Mouse (Mus musculus): ENCODE measurements around the gene Uimc1. TPM values are rescaled to one million over a fixed set of nuclear protein-coding genes. Genes with fewer than 3 reads are reported as not detected.

Gene Uimc1
- polyA plus RNA-seq, 1 experiment from 2014 or later, result 24.9 TPM

- no peak overlapping the region for H3K4me3 ChIP-seq (ENCODE audit: low read length)
- no peak overlapping the region for H3K9ac ChIP-seq (replicated peaks; ENCODE audit: low read length)
- H3K4me1 ChIP-seq (ENCODE audit: insufficient read depth, low read length), result peaks cover 6% of the 10 kb centered on the region; the same call in 1 of the 2 replicates
- ATAC-seq (ENCODE audit: low FRiP score, low TSS enrichment), result no peak
- no peaks in the 10 kb centered on the region for H3K36me3 ChIP-seq (ENCODE audit: insufficient read depth, low read length)
- no peak overlapping the region for H3K27ac ChIP-seq (ENCODE audit: low read length)
- no peaks in the 10 kb centered on the region for H3K27me3 ChIP-seq (ENCODE audit: insufficient read depth, low read length)
- H3K9me3 ChIP-seq (ENCODE audit: low read length), result no peaks in the 10 kb centered on the region
- H3K4me2 ChIP-seq (replicated peaks; ENCODE audit: low read depth, low read length), result no peak overlapping the region
- WGBS, result 33% methylated on average over 7 of the region's 7 CpGs
Measured at GRCm38 (mm10) chr13:55069719-55070118, 30.4 kb downstream of the Uimc1 start.

GRCm38 (mm10) chr13:55063276-55063675 lies 36.8 kb downstream of the Uimc1 start:
- H3K4me1 ChIP-seq (ENCODE audit: insufficient read depth, low read length), result peaks cover 17% of the 10 kb centered on the region; the same call in 1 of the 2 replicates
- H3K27ac ChIP-seq (ENCODE audit: low read length), result no peak overlapping the region
- H3K9me3 ChIP-seq (ENCODE audit: low read length), result no peaks in the 10 kb centered on the region
- peaks cover 2% of the 10 kb centered on the region; the same call in 1 of the 2 replicates for H3K36me3 ChIP-seq (ENCODE audit: insufficient read depth, low read length)
- H3K4me3 ChIP-seq (ENCODE audit: low read length), result no peak overlapping the region
- H3K27me3 ChIP-seq (ENCODE audit: insufficient read depth, low read length), result no peaks in the 10 kb centered on the region
- H3K9ac ChIP-seq (replicated peaks; ENCODE audit: low read length), result no peak overlapping the region
- 68% methylated on average over 2 of the region's 2 CpGs for WGBS
- no peak for ATAC-seq (ENCODE audit: low FRiP score, low TSS enrichment)
- H3K4me2 ChIP-seq (replicated peaks; ENCODE audit: low read depth, low read length), result no peak overlapping the region

GRCm38 (mm10) chr13:55058042-55058441 lies 42.1 kb downstream of the Uimc1 start:
- no peak overlapping the region for H3K4me3 ChIP-seq (ENCODE audit: low read length)

GRCm38 (mm10) chr13:55047706-55048105 lies 52.4 kb downstream of the Uimc1 start:
- no peaks in the 10 kb centered on the region for H3K4me1 ChIP-seq (ENCODE audit: insufficient read depth, low read length)
- H3K9ac ChIP-seq (replicated peaks; ENCODE audit: low read length), result no peak overlapping the region
- no peak overlapping the region for H3K4me2 ChIP-seq (replicated peaks; ENCODE audit: low read depth, low read length)
- no peaks in the 10 kb centered on the region for H3K36me3 ChIP-seq (ENCODE audit: insufficient read depth, low read length)
- 79% methylated on average over 3 of the region's 3 CpGs for WGBS
- no peaks in the 10 kb centered on the region for H3K27me3 ChIP-seq (ENCODE audit: insufficient read depth, low read length)
- no peak overlapping the region for H3K4me3 ChIP-seq (ENCODE audit: low read length)
- H3K27ac ChIP-seq (ENCODE audit: low read length), result no peak overlapping the region
- no peaks in the 10 kb centered on the region for H3K9me3 ChIP-seq (ENCODE audit: low read length)
- ATAC-seq (ENCODE audit: low FRiP score, low TSS enrichment), result no peak

More at GRCm38 (mm10) chr13:55058042-55058441, 42.1 kb downstream of the Uimc1 start:
- H3K36me3 ChIP-seq (ENCODE audit: insufficient read depth, low read length), result peaks cover 11% of the 10 kb centered on the region
- no peaks in the 10 kb centered on the region for H3K27me3 ChIP-seq (ENCODE audit: insufficient read depth, low read length)
- peaks cover 9% of the 10 kb centered on the region; the same call in 1 of the 2 replicates for H3K4me1 ChIP-seq (ENCODE audit: insufficient read depth, low read length)
- no peak for ATAC-seq (ENCODE audit: low FRiP score, low TSS enrichment)
- no peak overlapping the region for H3K4me2 ChIP-seq (replicated peaks; ENCODE audit: low read depth, low read length)
- no peaks in the 10 kb centered on the region for H3K9me3 ChIP-seq (ENCODE audit: low read length)
- no peak overlapping the region for H3K9ac ChIP-seq (replicated peaks; ENCODE audit: low read length)
- 95% methylated on average over 2 of the region's 2 CpGs for WGBS
- H3K27ac ChIP-seq (ENCODE audit: low read length), result no peak overlapping the region

GRCm38 (mm10) chr13:55040016-55040415 lies 60.1 kb downstream of the Uimc1 start:
- Histone ChIP-seq H3K27ac (ENCODE audit: low read length) (no peak overlapping the region), H3K27me3 (ENCODE audit: insufficient read depth, low read length) (no peaks in the 10 kb centered on the region), H3K9me3 (ENCODE audit: low read length) (no peaks in the 10 kb centered on the region), H3K4me3 (ENCODE audit: low read length) (no peak overlapping the region), H3K9ac (replicated peaks; ENCODE audit: low read length) (no peak overlapping the region), H3K4me2 (replicated peaks; ENCODE audit: low read depth, low read length) (no peak overlapping the region), H3K36me3 (ENCODE audit: insufficient read depth, low read length) (peaks cover 6% of the 10 kb centered on the region; the same call in 1 of the 2 replicates), H3K4me1 (ENCODE audit: insufficient read depth, low read length) (no peaks in the 10 kb centered on the region)
- no peak for ATAC-seq (ENCODE audit: low FRiP score, low TSS enrichment)
- WGBS, result 96% methylated on average over 2 of the region's 2 CpGs

GRCm38 (mm10) chr13:55024215-55024614 lies 75.9 kb downstream of the Uimc1 start:
- no peak for ATAC-seq (ENCODE audit: low FRiP score, low TSS enrichment)

GRCm38 (mm10) chr13:55022715-55023114 lies 77.4 kb downstream of the Uimc1 start:
- no peak for ATAC-seq (ENCODE audit: low FRiP score, low TSS enrichment)
- peaks cover 8% of the 10 kb centered on the region for H3K36me3 ChIP-seq (ENCODE audit: insufficient read depth, low read length)
- 72% methylated on average over 9 of the region's 9 CpGs for WGBS
- no peak overlapping the region for H3K9ac ChIP-seq (replicated peaks; ENCODE audit: low read length)
- H3K9me3 ChIP-seq (ENCODE audit: low read length), result no peaks in the 10 kb centered on the region
- H3K4me2 ChIP-seq (replicated peaks; ENCODE audit: low read depth, low read length), result no peak overlapping the region
- H3K4me3 ChIP-seq (ENCODE audit: low read length), result no peak overlapping the region
- H3K27me3 ChIP-seq (ENCODE audit: insufficient read depth, low read length), result no peaks in the 10 kb centered on the region
- H3K4me1 ChIP-seq (ENCODE audit: insufficient read depth, low read length), result no peaks in the 10 kb centered on the region
- no peak overlapping the region for H3K27ac ChIP-seq (ENCODE audit: low read length)

More at GRCm38 (mm10) chr13:55024215-55024614, 75.9 kb downstream of the Uimc1 start:
- H3K4me1 ChIP-seq (ENCODE audit: insufficient read depth, low read length), result no peaks in the 10 kb centered on the region
- no peaks in the 10 kb centered on the region for H3K27me3 ChIP-seq (ENCODE audit: insufficient read depth, low read length)
- no peak overlapping the region for H3K9ac ChIP-seq (replicated peaks; ENCODE audit: low read length)
- no peak overlapping the region for H3K4me2 ChIP-seq (replicated peaks; ENCODE audit: low read depth, low read length)
- no peaks in the 10 kb centered on the region for H3K9me3 ChIP-seq (ENCODE audit: low read length)
- 82% methylated on average over 2 of the region's 2 CpGs for WGBS
- peaks cover 19% of the 10 kb centered on the region for H3K36me3 ChIP-seq (ENCODE audit: insufficient read depth, low read length)
- H3K4me3 ChIP-seq (ENCODE audit: low read length), result no peak overlapping the region
- no peak overlapping the region for H3K27ac ChIP-seq (ENCODE audit: low read length)

- Histone ChIP-seq H3K4me3 (ENCODE audit: low read length) (no peak overlapping the region), H3K9ac (replicated peaks; ENCODE audit: low read length) (no peak overlapping the region), H3K36me3 (ENCODE audit: insufficient read depth, low read length) (peaks cover 6% of the 10 kb centered on the region; the same call in 1 of the 2 replicates), H3K4me1 (ENCODE audit: insufficient read depth, low read length) (no peaks in the 10 kb centered on the region), H3K27ac (ENCODE audit: low read length) (no peak overlapping the region), H3K27me3 (ENCODE audit: insufficient read depth, low read length) (no peaks in the 10 kb centered on the region), H3K9me3 (ENCODE audit: low read length) (no peaks in the 10 kb centered on the region), H3K4me2 (replicated peaks; ENCODE audit: low read depth, low read length) (no peak overlapping the region)
- WGBS, result 48% methylated on average over 4 of the region's 4 CpGs
- ATAC-seq (ENCODE audit: low FRiP score, low TSS enrichment), result no peak
Measured at GRCm38 (mm10) chr13:55022256-55022655, 77.8 kb downstream of the Uimc1 start.

- no peak for ATAC-seq (ENCODE audit: low FRiP score, low TSS enrichment)
- Histone ChIP-seq H3K27ac (ENCODE audit: low read length) (no peak within 1 kb of the TSS), H3K27me3 (ENCODE audit: insufficient read depth, low read length) (no peaks in the 10 kb centered on the region), H3K4me1 (ENCODE audit: insufficient read depth, low read length) (no peaks in the 10 kb centered on the region), H3K9ac (replicated peaks; ENCODE audit: low read length) (no peak within 1 kb of the TSS), H3K9me3 (ENCODE audit: low read length) (no peaks in the 10 kb centered on the region), H3K4me2 (replicated peaks; ENCODE audit: low read depth, low read length) (no peak within 1 kb of the TSS), H3K36me3 (ENCODE audit: insufficient read depth, low read length) (peaks cover 5% of the 10 kb centered on the region; the same call in 1 of the 2 replicates), H3K4me3 (ENCODE audit: low read length) (no peak within 1 kb of the TSS)
- WGBS, result 90% methylated on average over 13 of the region's 13 CpGs
Measured at GRCm38 (mm10) chr13:55021194-55021779, 78.8 kb downstream of the Uimc1 start, which contains the start of gene Hk3. TSS of gene Hk3 (minus strand) at chr13:55021385.

- H3K9ac ChIP-seq (replicated peaks; ENCODE audit: low read length), result no peak overlapping the region
- no peaks in the 10 kb centered on the region for H3K27me3 ChIP-seq (ENCODE audit: insufficient read depth, low read length)
- H3K4me1 ChIP-seq (ENCODE audit: insufficient read depth, low read length), result no peaks in the 10 kb centered on the region
- no peak overlapping the region for H3K4me2 ChIP-seq (replicated peaks; ENCODE audit: low read depth, low read length)
- H3K4me3 ChIP-seq (ENCODE audit: low read length), result no peak overlapping the region
- H3K27ac ChIP-seq (ENCODE audit: low read length), result no peak overlapping the region
- no peaks in the 10 kb centered on the region for H3K36me3 ChIP-seq (ENCODE audit: insufficient read depth, low read length)
- H3K9me3 ChIP-seq (ENCODE audit: low read length), result no peaks in the 10 kb centered on the region
- WGBS, result 79% methylated on average over 4 of the region's 4 CpGs
- no peak for ATAC-seq (ENCODE audit: low FRiP score, low TSS enrichment)
Measured at GRCm38 (mm10) chr13:55020051-55020450, 80.0 kb downstream of the Uimc1 start.

All from kidney, embryonic 16.5 days (tissue).